Comparison of ENCODE assay signal across 9 mouse cellular contexts in the genomic region with DNA sequence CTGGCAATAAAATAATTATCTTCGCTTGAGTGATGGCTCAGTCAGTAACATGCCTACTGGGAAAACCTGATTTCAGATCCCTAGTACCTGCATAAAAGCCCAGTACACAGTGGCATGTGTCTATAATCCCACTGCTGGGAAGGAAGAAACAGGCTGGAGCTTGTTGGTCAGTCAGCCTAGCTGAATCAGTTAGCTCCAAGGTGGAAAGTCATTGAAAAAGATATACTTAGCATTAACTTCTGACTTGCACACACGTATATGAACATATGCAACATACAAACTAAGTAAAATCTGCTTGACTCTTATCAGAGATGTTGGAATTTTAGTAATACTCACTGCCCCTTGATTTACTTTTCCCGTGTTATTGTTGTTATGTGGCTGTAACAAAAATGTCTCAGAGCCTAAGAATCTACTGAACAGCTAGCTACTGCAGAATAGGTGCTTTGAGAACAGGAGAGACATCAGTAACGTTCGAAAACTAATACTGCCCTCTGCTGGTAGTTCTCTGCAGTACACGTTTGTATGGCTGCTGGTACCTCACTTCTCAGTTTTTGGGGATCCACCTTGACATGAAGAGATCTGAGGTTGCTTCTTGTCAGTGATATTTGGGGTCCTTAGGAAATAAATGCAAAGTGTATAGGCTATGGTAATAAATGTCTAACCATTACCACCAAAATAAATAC. TPM values are rescaled to one million over a fixed set of nuclear protein-coding genes. Genes with fewer than 3 reads are reported as not detected.
A peak's percentile ranks its signal among the peaks of the same experiment; 100 is the strongest.
DNase-seq lines count a peak whose midpoint lies in the region; ATAC-seq and TF ChIP-seq lines count a peak whose summit lies in the region.
"Had no signal": no experiment of that assay in that cellular context is flagged by ENCODE, and none has a peak within 500 bp of the region (broad histone marks: within the 10 kb centered on the region; RNA-seq: fewer than 3 reads in every experiment).

No protein-coding gene starts in this region.

- no peak for TF ChIP-seq POLR2A in bone marrow, adult 2 months (IDR thresholded peaks at IDR 0.05; ENCODE audit: borderline replicate concordance, control insufficient read depth, low read depth, low read length)
- no peak for TF ChIP-seq POLR2A in embryonic fibroblast, embryonic 13.5 days (IDR thresholded peaks at IDR 0.05; ENCODE audit: low read depth, low read length)

- no peak overlapping the region for H3K4me3 ChIP-seq in intestine, embryonic 14.5 days (ENCODE audit: low read depth, low read length)
- H3K4me3 ChIP-seq in intestine, embryonic 16.5 days (ENCODE audit: low read length): no peak overlapping the region
- H3K4me3 ChIP-seq in bone marrow, adult 2 months (replicated peaks; ENCODE audit: control insufficient read depth, low read depth, low read length): no peak overlapping the region
- H3K4me3 ChIP-seq in embryonic fibroblast, embryonic 13.5 days (ENCODE audit: insufficient read depth, low read length): no peak overlapping the region
- H3K4me3 ChIP-seq in hindbrain, embryonic 14.5 days (replicated peaks; ENCODE audit: low read length): no peak overlapping the region
- H3K4me3 ChIP-seq in midbrain, embryonic 10.5 days: no peak overlapping the region
- H3K4me3 ChIP-seq: embryonic facial prominence, embryonic 13.5 days had no signal

- H3K27me3 ChIP-seq in intestine, embryonic 14.5 days (replicated peaks; ENCODE audit: control insufficient read depth, insufficient read depth, low read length): peaks cover 9% of the 10 kb centered on the region; the same call in 1 of the 2 replicates
- H3K27me3 ChIP-seq in intestine, embryonic 16.5 days (replicated peaks; ENCODE audit: control insufficient read depth, insufficient read depth, low read length): no peaks in the 10 kb centered on the region; the same call in 1 of the 2 replicates
- no peaks in the 10 kb centered on the region for H3K27me3 ChIP-seq in hindbrain, embryonic 14.5 days (ENCODE audit: control insufficient read depth, insufficient read depth, low read length)
- peaks cover 4% of the 10 kb centered on the region; the same call in 1 of the 2 replicates for H3K27me3 ChIP-seq in midbrain, embryonic 10.5 days (ENCODE audit: low read depth, poor library complexity, severe bottlenecking)
- H3K27me3 ChIP-seq: embryonic facial prominence, embryonic 13.5 days had no signal

- peak; percentile 27; the same call in 1 of the 2 replicates for TF ChIP-seq CTCF in bone marrow, adult 2 months (IDR thresholded peaks at IDR 0.05; ENCODE audit: control insufficient read depth, insufficient read depth, low read length)
- TF ChIP-seq CTCF in embryonic fibroblast, embryonic 13.5 days (IDR thresholded peaks at IDR 0.05; ENCODE audit: borderline replicate concordance, insufficient read depth, low read length): 0 out of 2 replicates have a peak, but pooled peaks have one; percentile 13

- ATAC-seq in intestine, embryonic 14.5 days (replicated peaks; ENCODE audit: low FRiP score, low TSS enrichment, low read depth): no peak
- no peak for ATAC-seq in intestine, embryonic 16.5 days
- ATAC-seq in hindbrain, embryonic 14.5 days (ENCODE audit: low FRiP score): peak; percentile 66; the same call in 1 of the 2 replicates

- H3K4me2 ChIP-seq in intestine, embryonic 14.5 days (ENCODE audit: low read length): no peak overlapping the region
- no peak overlapping the region for H3K4me2 ChIP-seq in intestine, embryonic 16.5 days (ENCODE audit: low read depth, low read length)
- no peak overlapping the region for H3K4me2 ChIP-seq in hindbrain, embryonic 14.5 days (replicated peaks)
- H3K4me2 ChIP-seq: embryonic facial prominence, embryonic 13.5 days had no signal

- WGBS in intestine, embryonic 14.5 days: 32% methylated on average over 6 of the region's 6 CpGs
- WGBS in intestine, embryonic 16.5 days: 28% methylated on average over 6 of the region's 6 CpGs
- 29% methylated on average over 6 of the region's 6 CpGs for WGBS in bone marrow, adult 2 months
- WGBS in hindbrain, embryonic 14.5 days: 30% methylated on average over 6 of the region's 6 CpGs
- WGBS in midbrain, embryonic 10.5 days: 33% methylated on average over 6 of the region's 6 CpGs

- H3K27ac ChIP-seq in intestine, embryonic 14.5 days (ENCODE audit: low read depth): no peak overlapping the region
- no peak overlapping the region for H3K27ac ChIP-seq in intestine, embryonic 16.5 days (ENCODE audit: low read length)
- H3K27ac ChIP-seq in bone marrow, adult 2 months (ENCODE audit: control insufficient read depth, insufficient read depth, low read depth, low read length, poor library complexity): no peak overlapping the region
- H3K27ac ChIP-seq in embryonic fibroblast, embryonic 13.5 days (ENCODE audit: insufficient read depth, low read length): no peak overlapping the region
- H3K27ac ChIP-seq in hindbrain, embryonic 14.5 days: no peak overlapping the region
- H3K27ac ChIP-seq in midbrain, embryonic 10.5 days (replicated peaks): no peak overlapping the region
- H3K27ac ChIP-seq: embryonic facial prominence, embryonic 13.5 days had no signal

- H3K4me1 ChIP-seq in intestine, embryonic 14.5 days (replicated peaks; ENCODE audit: control insufficient read depth, insufficient read depth, low read length): 0 out of 2 replicates have a peak, but pooled peaks cover 6% of the 10 kb centered on the region
- H3K4me1 ChIP-seq in intestine, embryonic 16.5 days (ENCODE audit: control insufficient read depth, insufficient read depth, low read length): no peaks in the 10 kb centered on the region
- H3K4me1 ChIP-seq in bone marrow, adult 2 months (ENCODE audit: control insufficient read depth, insufficient read depth, low read length): no peaks in the 10 kb centered on the region
- H3K4me1 ChIP-seq in embryonic fibroblast, embryonic 13.5 days (ENCODE audit: control insufficient read depth, insufficient read depth, low read length): no peaks in the 10 kb centered on the region; the same call in 1 of the 2 replicates
- H3K4me1 ChIP-seq in hindbrain, embryonic 14.5 days (replicated peaks; ENCODE audit: control insufficient read depth, insufficient read depth, low read length): no peaks in the 10 kb centered on the region
- H3K4me1 ChIP-seq in midbrain, embryonic 10.5 days: no peaks in the 10 kb centered on the region

- DNase-seq in intestine, embryonic 14.5 days (ENCODE audit: low spot score): peak; percentile 72
- DNase-seq in hindbrain, embryonic 14.5 days (ENCODE audit: low spot score): peak; percentile 92
- DNase-seq in layer of hippocampus, postnatal 25 days (ENCODE audit: extremely low spot score in 1 of 2, low spot score in 1 of 2): peak; percentile 19 to 77
- DNase-seq in midbrain, embryonic 10.5 days (ENCODE audit: low spot score): peak; percentile 48
- peak; percentile 20 to 43 for DNase-seq in spleen, postnatal 36 days (ENCODE audit: low spot score in 2 of 2)

- no peak overlapping the region for H3K9ac ChIP-seq in intestine, embryonic 14.5 days (ENCODE audit: low read length)
- H3K9ac ChIP-seq in intestine, embryonic 16.5 days (ENCODE audit: low read depth, low read length): no peak overlapping the region
- H3K9ac ChIP-seq in hindbrain, embryonic 14.5 days: no peak overlapping the region
- H3K9ac ChIP-seq: embryonic facial prominence, embryonic 13.5 days had no signal

- H3K9me3 ChIP-seq in intestine, embryonic 14.5 days (ENCODE audit: control insufficient read depth, low read length): no peaks in the 10 kb centered on the region
- no peaks in the 10 kb centered on the region for H3K9me3 ChIP-seq in intestine, embryonic 16.5 days (ENCODE audit: control insufficient read depth, low read length)
- H3K9me3 ChIP-seq in hindbrain, embryonic 14.5 days (ENCODE audit: control insufficient read depth, low read length): no peaks in the 10 kb centered on the region
- no peaks in the 10 kb centered on the region for H3K9me3 ChIP-seq in midbrain, embryonic 10.5 days (replicated peaks)
- H3K9me3 ChIP-seq: embryonic facial prominence, embryonic 13.5 days had no signal

- H3K36me3 ChIP-seq in intestine, embryonic 14.5 days (ENCODE audit: control insufficient read depth, insufficient read depth, low read length): no peaks in the 10 kb centered on the region
- H3K36me3 ChIP-seq in intestine, embryonic 16.5 days (ENCODE audit: control insufficient read depth, insufficient read depth, low read length): no peaks in the 10 kb centered on the region
- H3K36me3 ChIP-seq in hindbrain, embryonic 14.5 days (replicated peaks; ENCODE audit: control insufficient read depth, insufficient read depth): no peaks in the 10 kb centered on the region
- no peaks in the 10 kb centered on the region for H3K36me3 ChIP-seq in midbrain, embryonic 10.5 days
- H3K36me3 ChIP-seq: embryonic facial prominence, embryonic 13.5 days had no signal

RNA-seq across cellular contexts. Expression of gene Hmcn1, which starts 16.0 kb away (rescaled TPM):
- polyA plus RNA-seq in intestine, embryonic 14.5 days (2014; fragmentation: Nextera tagmentation; extraction: Ambion mirVana): 6.3 and 7.0 TPM in 2 replicates
- polyA plus RNA-seq in intestine, embryonic 16.5 days (2015; fragmentation: Nextera tagmentation; extraction: Ambion mirVana): 3.3 and 3.5 TPM in 2 replicates
- 0.25 TPM in 1 of 2 replicates, not detected in the other for polyA plus RNA-seq in bone marrow, adult 2 months (2011; ENCODE audit: insufficient read depth, insufficient read length, low replicate concordance, missing spikeins)
- polyA plus RNA-seq in embryonic fibroblast, embryonic 13.5 days (2011; ENCODE audit: insufficient read length, low read depth, missing spikeins): 5.7 and 24.8 TPM in 2 replicates
- polyA plus RNA-seq in hindbrain, embryonic 14.5 days (2014; fragmentation: Nextera tagmentation; extraction: Ambion mirVana): 1.7 and 2.2 TPM in 2 replicates
- total RNA-seq in layer of hippocampus, postnatal 25 days (2021): 1 to 10 TPM; 2.9 to 3.8 TPM
- 4.8 and 5.8 TPM in 2 replicates for polyA plus RNA-seq in midbrain, embryonic 10.5 days (2016; fragmentation: Nextera tagmentation; extraction: Ambion mirVana)

Comparison
In these comparisons a context has a peak if more than half of its experiments do, and no peak if none do; other contexts are left out.
1. DNase-seq: peak in every context shown above with its lines; median percentile 92 in hindbrain, embryonic 14.5 days; 72 in intestine, embryonic 14.5 days; 48 in layer of hippocampus, postnatal 25 days; 48 in midbrain, embryonic 10.5 days; 32 in spleen, postnatal 36 days.